Mouse (Mus musculus) lung, embryonic 15.5 days (tissue): ENCODE data around the gene Atp2a1. TPM values are rescaled to one million over a fixed set of nuclear protein-coding genes. Genes with fewer than 3 reads are reported as not detected.
A peak's percentile ranks its signal among the peaks of the same experiment; 100 is the strongest.

Source experiments
- ATAC-seq: fragments of 200-750 bp; cut with Nextera tagmentation; 2 replicates; pipeline ENCODE4 v1.8.0; 2017; ENCODE audit warnings: moderate number of reproducible peaks, borderline replicate concordance; ENCODE audit not compliant: low FRiP score, low TSS enrichment; ENCODE audit errors: extremely low read depth
- H3K27ac ChIP-seq: fragments of 300-500 bp; sonication (generic); 2 replicates; pipeline ENCODE4 v1.5.1; 2015; ENCODE audit warnings: moderate library complexity, mild to moderate bottlenecking, inconsistent platforms
- H3K27me3 ChIP-seq: fragments of 300-500 bp; sonication (generic); 2 replicates; pipeline ENCODE4 v1.6.1; 2015; ENCODE audit warnings: inconsistent platforms
- H3K36me3 ChIP-seq: fragments of 300-500 bp; sonication (generic); 2 replicates; pipeline ENCODE4 v1.6.1; 2015; ENCODE audit warnings: inconsistent platforms
- H3K4me1 ChIP-seq: fragments of 300-500 bp; sonication (generic); 2 replicates; pipeline ENCODE4 v1.6.1; 2015; ENCODE audit warnings: inconsistent platforms
- H3K4me2 ChIP-seq: fragments of 300-500 bp; sonication (generic); 2 replicates; pipeline ENCODE4 v1.6.1; 2015; ENCODE audit warnings: inconsistent platforms, mild to moderate bottlenecking, moderate library complexity
- H3K4me3 ChIP-seq: fragments of 300-500 bp; sonication (generic); 2 replicates; pipeline ENCODE4 v1.5.1; 2015; ENCODE audit warnings: mild to moderate bottlenecking, inconsistent platforms
- H3K9ac ChIP-seq: fragments of 300-500 bp; sonication (generic); 2 replicates; pipeline ENCODE4 v1.6.1; 2015; ENCODE audit warnings: inconsistent platforms
- H3K9me3 ChIP-seq: fragments of 300-500 bp; sonication (generic); 2 replicates; pipeline ENCODE4 v1.6.1; 2016; ENCODE audit warnings: inconsistent platforms
- WGBS: fragments of 180-500 bp; shearing (Covaris S2); methylation state at CpG from one replicate; pipeline ENCODE4 v1.1.7; 2015; 5-methylcytosine and 5-hydroxymethylcytosine counted together
- polyA plus RNA-seq: library from polyadenylated mRNA; unstranded; fragments of >200 nt; fragmentation: Nextera tagmentation; extraction: Ambion mirVana; gene quantifications from 2 replicates; pipeline ENCODE4 v1.2.1, GENCODE M21; 2015

Atp2a1 gene
- polyA plus RNA-seq, 1 experiment from 2014 or later = 1.3 TPM

GRCm38 (mm10) chr7:126445104-126445815 lies 17.6 kb downstream of the Atp2a1 start:
- Histone ChIP-seq H3K36me3 (peaks cover 40% of the 10 kb centered on the region), H3K4me1 (no peaks in the 10 kb centered on the region), H3K9ac (no peak overlapping the region), H3K27ac (no peak overlapping the region), H3K27me3 (no peaks in the 10 kb centered on the region), H3K9me3 (no peaks in the 10 kb centered on the region), H3K4me2 (no peak overlapping the region), H3K4me3 (no peak overlapping the region)
- 91% methylated on average over 15 of the region's 15 CpGs for WGBS
- no peak for ATAC-seq

GRCm38 (mm10) chr7:126444536-126444935 lies 18.4 kb downstream of the Atp2a1 start:
- no peak for ATAC-seq
- 90% methylated on average over 9 of the region's 9 CpGs for WGBS
- Histone ChIP-seq H3K9me3 (no peaks in the 10 kb centered on the region), H3K36me3 (peaks cover 43% of the 10 kb centered on the region), H3K9ac (no peak overlapping the region), H3K27me3 (no peaks in the 10 kb centered on the region), H3K4me1 (no peaks in the 10 kb centered on the region), H3K27ac (no peak overlapping the region), H3K4me3 (no peak overlapping the region), H3K4me2 (no peak overlapping the region)

GRCm38 (mm10) chr7:126443997-126444396 lies 18.9 kb downstream of the Atp2a1 start:
- no peak overlapping the region for H3K4me3 ChIP-seq
- ATAC-seq = no peak
- no peaks in the 10 kb centered on the region for H3K9me3 ChIP-seq
- no peaks in the 10 kb centered on the region for H3K27me3 ChIP-seq
- H3K4me1 ChIP-seq = no peaks in the 10 kb centered on the region
- 88% methylated on average over 10 of the region's 10 CpGs for WGBS
- H3K27ac ChIP-seq = no peak overlapping the region
- H3K4me2 ChIP-seq = no peak overlapping the region
- H3K36me3 ChIP-seq = peaks cover 43% of the 10 kb centered on the region
- H3K9ac ChIP-seq = no peak overlapping the region

- H3K27ac ChIP-seq = no peak overlapping the region
- H3K27me3 ChIP-seq = no peaks in the 10 kb centered on the region
- 78% methylated on average over 9 of the region's 9 CpGs for WGBS
- no peak overlapping the region for H3K9ac ChIP-seq
- no peaks in the 10 kb centered on the region for H3K4me1 ChIP-seq
- no peak overlapping the region for H3K4me3 ChIP-seq
- H3K36me3 ChIP-seq = peaks cover 25% of the 10 kb centered on the region
- H3K9me3 ChIP-seq = no peaks in the 10 kb centered on the region
- no peak for ATAC-seq
- no peak overlapping the region for H3K4me2 ChIP-seq
Observed at GRCm38 (mm10) chr7:126440134-126440533, 22.8 kb downstream of the Atp2a1 start.

- Histone ChIP-seq H3K27ac (no peak overlapping the region), H3K9me3 (no peaks in the 10 kb centered on the region), H3K4me1 (no peaks in the 10 kb centered on the region), H3K9ac (no peak overlapping the region), H3K36me3 (peaks cover 26% of the 10 kb centered on the region; the same call in 1 of the 2 replicates), H3K4me3 (no peak overlapping the region), H3K4me2 (no peak overlapping the region), H3K27me3 (no peaks in the 10 kb centered on the region)
- no peak for ATAC-seq
- 22% methylated on average over 8 of the region's 8 CpGs for WGBS
Observed at GRCm38 (mm10) chr7:126436851-126437250, 26.1 kb downstream of the Atp2a1 start.

GRCm38 (mm10) chr7:126435801-126436200 lies 27.1 kb downstream of the Atp2a1 start:
- H3K4me1 ChIP-seq = no peaks in the 10 kb centered on the region

GRCm38 (mm10) chr7:126434726-126435125 lies 28.2 kb downstream of the Atp2a1 start:
- H3K4me3 ChIP-seq = no peak overlapping the region
- WGBS = 88% methylated on average over 7 of the region's 7 CpGs
- H3K4me2 ChIP-seq = no peak overlapping the region
- peaks cover 6% of the 10 kb centered on the region for H3K4me1 ChIP-seq
- no peak overlapping the region for H3K27ac ChIP-seq
- no peaks in the 10 kb centered on the region for H3K9me3 ChIP-seq
- no peak for ATAC-seq
- H3K36me3 ChIP-seq = peaks cover 16% of the 10 kb centered on the region; the same call in 1 of the 2 replicates
- H3K27me3 ChIP-seq = no peaks in the 10 kb centered on the region
- no peak overlapping the region for H3K9ac ChIP-seq

More at GRCm38 (mm10) chr7:126435801-126436200, 27.1 kb downstream of the Atp2a1 start:
- H3K9ac ChIP-seq = no peak overlapping the region
- no peaks in the 10 kb centered on the region for H3K9me3 ChIP-seq
- no peak overlapping the region for H3K27ac ChIP-seq
- ATAC-seq = no peak
- WGBS = 80% methylated on average over 3 of the region's 3 CpGs
- no peak overlapping the region for H3K4me2 ChIP-seq
- no peak overlapping the region for H3K4me3 ChIP-seq
- no peaks in the 10 kb centered on the region for H3K27me3 ChIP-seq
- peaks cover 21% of the 10 kb centered on the region; the same call in 1 of the 2 replicates for H3K36me3 ChIP-seq

GRCm38 (mm10) chr7:126430167-126430566 lies 32.7 kb downstream of the Atp2a1 start:
- no peaks in the 10 kb centered on the region for H3K9me3 ChIP-seq
- H3K4me2 ChIP-seq = peak overlapping the region; percentile 88; the same call in 1 of the 2 replicates
- no peak overlapping the region for H3K4me3 ChIP-seq
- peaks cover 16% of the 10 kb centered on the region; the same call in 1 of the 2 replicates for H3K36me3 ChIP-seq
- H3K27me3 ChIP-seq = no peaks in the 10 kb centered on the region
- no peak overlapping the region for H3K9ac ChIP-seq
- ATAC-seq = no peak
- H3K4me1 ChIP-seq = peaks cover 20% of the 10 kb centered on the region
- H3K27ac ChIP-seq = no peak overlapping the region

GRCm38 (mm10) chr7:126429503-126429898 lies 33.4 kb downstream of the Atp2a1 start:
- Histone ChIP-seq H3K27ac (0 out of 2 replicates have a peak overlapping the region, but pooled peaks have one; percentile 99), H3K27me3 (no peaks in the 10 kb centered on the region), H3K9ac (peak overlapping the region; percentile 42), H3K4me3 (peak overlapping the region; percentile 61), H3K4me2 (peak overlapping the region; percentile 88), H3K9me3 (no peaks in the 10 kb centered on the region), H3K36me3 (peaks cover 13% of the 10 kb centered on the region; the same call in 1 of the 2 replicates), H3K4me1 (peaks cover 20% of the 10 kb centered on the region)
- 19% methylated on average over 15 of the region's 15 CpGs for WGBS
- no peak; the same call in 1 of the 2 replicates for ATAC-seq

- Histone ChIP-seq H3K36me3 (peaks cover 7% of the 10 kb centered on the region; the same call in 1 of the 2 replicates), H3K9ac (peak within 1 kb of the TSS; percentile 83), H3K27me3 (no peaks in the 10 kb centered on the region), H3K4me3 (peak within 1 kb of the TSS; percentile 61), H3K9me3 (no peaks in the 10 kb centered on the region), H3K4me2 (peak within 1 kb of the TSS; percentile 88), H3K4me1 (peaks cover 20% of the 10 kb centered on the region), H3K27ac (peak within 1 kb of the TSS; percentile 99)
- ATAC-seq = peak; percentile 92
- WGBS = under 1% methylated on average over 76 of the region's 82 CpGs
Observed at GRCm38 (mm10) chr7:126428631-126429502, 34.0 kb downstream of the Atp2a1 start, which contains the start of gene Rabep2. TSS of gene Rabep2 (plus strand) at chr7:126428759.

- Histone ChIP-seq H3K4me2 (peak overlapping the region; percentile 88), H3K27ac (peak overlapping the region; percentile 99), H3K4me3 (peak overlapping the region; percentile 61), H3K4me1 (peaks cover 20% of the 10 kb centered on the region), H3K36me3 (peaks cover 5% of the 10 kb centered on the region; the same call in 1 of the 2 replicates), H3K9ac (peak overlapping the region; percentile 83), H3K9me3 (no peaks in the 10 kb centered on the region), H3K27me3 (no peaks in the 10 kb centered on the region)
- ATAC-seq = peak; percentile 7
- WGBS = 8% methylated on average over 4 of the region's 4 CpGs
Observed at GRCm38 (mm10) chr7:126428154-126428553, 34.8 kb downstream of the Atp2a1 start.
